Mouse (Mus musculus): ENCODE results near the gene Csk.

Gene Csk

DNA sequence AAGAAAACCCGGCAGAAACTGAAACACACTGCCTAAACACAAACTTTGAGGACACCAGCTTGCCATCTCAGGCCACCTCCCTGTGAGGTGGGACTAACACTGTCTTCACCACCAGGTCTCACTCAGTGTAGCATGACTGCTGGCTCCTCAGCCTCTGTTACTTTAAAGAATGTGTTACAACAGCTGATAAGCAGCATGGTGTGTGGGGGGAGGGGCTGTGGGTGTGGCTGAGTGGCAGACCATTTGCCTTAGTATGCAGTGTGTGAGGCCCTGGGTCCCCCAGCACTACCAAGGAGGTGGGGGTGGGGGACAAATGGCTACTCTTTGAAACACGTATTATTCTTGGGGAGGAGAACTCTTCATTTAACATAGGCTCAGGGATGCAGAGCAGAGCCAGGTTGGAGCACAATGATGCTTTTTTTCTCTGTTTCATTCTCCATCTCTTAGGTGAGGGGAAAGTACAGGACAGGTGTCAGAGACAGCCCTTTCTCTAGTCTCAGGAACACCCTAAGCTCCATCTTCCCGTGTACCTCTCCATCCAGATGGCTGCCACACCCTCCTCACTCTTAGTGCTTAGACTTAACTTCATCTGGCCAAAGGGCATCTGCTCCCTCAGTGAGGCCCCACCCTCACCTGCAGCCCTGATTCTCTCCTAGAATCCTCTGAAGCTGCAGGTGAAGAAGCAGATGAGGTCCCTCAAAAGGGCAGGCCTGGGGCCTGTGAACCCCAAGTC is 52.6 kb downstream of the Csk start:
- no peak for DNase-seq (ENCODE audit: low spot score)

GRCm38 (mm10) chr9:57598851-57599563 is 54.4 kb downstream of the Csk start:
- DNase-seq (ENCODE audit: low spot score), result no peak

DNA sequence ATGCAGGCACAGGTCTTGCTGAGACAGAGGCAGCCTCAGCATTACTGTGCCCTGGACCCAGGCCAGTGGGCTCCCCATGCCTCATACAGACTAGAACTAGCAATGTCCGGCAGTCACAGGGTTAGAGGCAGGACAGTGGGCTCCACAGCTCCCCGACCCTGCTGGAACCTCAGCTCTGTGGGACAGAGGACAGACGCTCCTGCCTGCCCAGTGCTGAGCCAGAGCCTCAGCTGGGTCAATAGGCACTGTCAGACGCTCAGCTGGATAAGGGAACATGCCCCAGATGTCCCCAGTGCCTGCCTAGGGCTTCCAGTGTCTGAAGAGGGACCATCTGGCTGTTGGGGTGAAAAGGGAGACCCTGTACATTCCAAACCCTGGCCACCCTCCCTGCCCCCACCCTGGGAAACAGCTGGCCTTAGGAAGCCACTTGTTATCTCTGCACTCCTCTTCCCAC is 55.5 kb downstream of the Csk start:
- no peak for DNase-seq (ENCODE audit: low spot score)

- no peak for DNase-seq (ENCODE audit: low spot score)
Observed at GRCm38 (mm10) chr9:57597265-57597664, 56.2 kb downstream of the Csk start.

DNA sequence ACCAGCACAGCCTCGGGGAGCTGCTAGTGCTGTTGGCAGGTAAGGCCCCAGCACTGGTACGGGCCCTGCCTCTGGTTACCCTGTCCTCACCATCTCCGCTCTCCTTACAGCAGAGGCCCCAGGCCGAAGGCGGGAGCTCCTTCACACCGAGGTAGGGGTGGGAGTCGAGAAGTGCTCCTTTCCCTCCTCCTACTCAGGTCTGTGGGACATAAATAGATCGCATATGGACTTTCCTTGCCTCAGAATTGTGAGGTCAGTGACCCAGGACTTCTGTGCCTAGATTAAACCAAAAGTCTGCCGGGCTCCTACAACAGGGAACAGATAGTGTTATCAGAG is 59.3 kb downstream of the Csk start:
- DNase-seq (ENCODE audit: low spot score), result no peak

DNA sequence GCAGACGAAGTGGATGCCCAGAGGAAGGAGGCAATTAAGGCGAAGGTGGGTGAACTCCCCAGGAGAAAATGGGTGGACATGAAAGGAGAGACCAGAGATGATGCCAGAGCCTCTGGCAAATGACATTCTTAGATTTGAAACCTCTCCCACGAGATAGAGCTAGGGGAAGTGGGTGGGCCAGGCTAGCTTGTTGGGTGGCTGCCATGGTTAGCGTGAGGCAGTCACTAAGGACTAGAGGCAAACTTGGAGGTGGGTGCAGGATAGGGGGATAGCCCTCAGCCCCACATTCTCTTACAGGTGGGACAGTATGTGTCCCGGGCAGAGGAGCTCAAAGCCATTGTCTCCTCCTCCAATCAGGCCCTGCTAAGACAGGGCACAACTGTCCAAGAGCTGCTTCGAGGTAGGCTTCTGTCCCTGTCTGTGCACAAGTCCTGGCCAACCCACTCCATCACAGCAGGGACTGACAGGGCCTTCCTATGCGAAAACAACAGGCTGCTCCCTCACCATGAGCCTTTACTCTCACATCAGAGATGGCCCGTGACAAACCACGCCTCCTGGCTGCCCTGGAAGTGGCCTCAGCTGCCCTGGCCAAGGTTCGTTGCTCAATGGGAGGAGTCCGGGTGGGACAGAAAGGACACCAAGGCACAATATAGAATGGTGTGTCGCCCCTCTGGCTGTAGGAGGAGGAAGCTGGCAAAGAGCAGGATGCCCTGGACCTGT is 59.8 kb downstream of the Csk start:
- DNase-seq (ENCODE audit: low spot score), result no peak

GRCm38 (mm10) chr9:57590726-57591125 is 62.7 kb downstream of the Csk start:
- no peak for DNase-seq (ENCODE audit: low spot score)

DNA sequence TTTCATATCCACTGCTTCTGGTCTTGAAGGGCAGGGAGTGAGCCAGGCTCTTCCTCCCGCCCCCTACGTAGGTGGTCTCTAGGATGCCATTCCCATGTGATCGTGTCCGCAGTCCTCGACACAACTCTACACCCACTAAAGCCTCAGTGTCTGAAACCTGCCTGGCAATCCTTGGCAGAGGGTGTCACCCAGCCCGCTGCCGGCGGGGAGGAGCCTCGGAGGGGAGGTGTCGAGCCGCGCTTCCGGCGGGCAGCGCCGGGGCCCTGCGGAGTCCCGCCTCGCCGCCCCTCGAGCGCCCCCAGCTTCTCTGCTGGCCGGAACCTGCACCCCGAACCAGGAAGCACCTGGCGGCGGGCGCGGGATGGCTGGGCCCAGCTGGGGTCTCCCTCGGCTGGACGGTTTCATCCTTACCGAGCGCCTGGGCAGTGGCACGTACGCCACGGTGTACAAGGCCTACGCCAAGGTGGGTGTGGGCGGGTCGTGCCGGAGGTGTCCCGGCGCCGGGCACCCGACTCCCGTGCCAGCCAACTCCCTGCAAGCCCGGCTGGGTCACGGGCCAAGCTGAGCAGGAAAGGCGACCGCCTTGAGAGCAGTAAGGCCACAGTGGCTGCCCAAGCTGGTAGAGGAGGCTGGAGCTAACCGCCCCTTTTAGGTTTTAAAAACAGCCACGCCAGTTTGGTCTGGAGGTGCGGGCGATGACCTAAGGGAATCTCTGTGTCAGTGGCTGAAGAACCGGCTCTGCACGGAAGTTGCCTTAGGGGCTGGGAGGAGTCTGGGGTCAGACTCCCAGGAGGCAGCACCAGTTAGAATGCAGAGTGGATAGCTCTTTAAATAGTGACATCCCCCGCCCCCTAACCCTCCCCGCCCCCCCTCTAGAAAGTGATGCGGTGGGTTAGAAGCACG is 64.0 kb downstream of the Csk start, which contains the start of gene Ulk3:
Ulk3 (plus strand) TSS at position 229 of the 903 bp plus-strand sequence.
- peak; percentile 77 for DNase-seq (ENCODE audit: low spot score)

DNA sequence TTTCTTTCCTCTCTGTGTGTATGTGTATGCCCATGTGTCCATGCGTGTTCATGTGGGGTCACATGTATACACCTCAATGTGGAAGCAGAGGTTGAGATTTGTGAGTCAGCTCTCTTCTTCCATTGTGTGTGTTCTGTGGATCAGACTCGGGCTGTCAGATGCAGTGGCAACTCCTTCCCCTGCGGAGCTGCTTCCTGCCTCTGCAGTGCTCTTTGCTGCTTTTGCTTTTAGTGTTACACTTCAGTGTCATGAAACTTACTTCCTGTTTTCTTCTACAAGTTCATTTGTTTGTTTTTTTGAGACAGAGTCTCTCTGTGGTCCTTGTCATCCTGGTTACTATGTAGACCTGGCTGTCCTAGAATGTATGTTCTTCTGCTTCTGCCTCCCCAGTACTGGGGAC is 68.4 kb downstream of the Csk start:
- DNase-seq (ENCODE audit: low spot score), result peak; percentile 31

DNA sequence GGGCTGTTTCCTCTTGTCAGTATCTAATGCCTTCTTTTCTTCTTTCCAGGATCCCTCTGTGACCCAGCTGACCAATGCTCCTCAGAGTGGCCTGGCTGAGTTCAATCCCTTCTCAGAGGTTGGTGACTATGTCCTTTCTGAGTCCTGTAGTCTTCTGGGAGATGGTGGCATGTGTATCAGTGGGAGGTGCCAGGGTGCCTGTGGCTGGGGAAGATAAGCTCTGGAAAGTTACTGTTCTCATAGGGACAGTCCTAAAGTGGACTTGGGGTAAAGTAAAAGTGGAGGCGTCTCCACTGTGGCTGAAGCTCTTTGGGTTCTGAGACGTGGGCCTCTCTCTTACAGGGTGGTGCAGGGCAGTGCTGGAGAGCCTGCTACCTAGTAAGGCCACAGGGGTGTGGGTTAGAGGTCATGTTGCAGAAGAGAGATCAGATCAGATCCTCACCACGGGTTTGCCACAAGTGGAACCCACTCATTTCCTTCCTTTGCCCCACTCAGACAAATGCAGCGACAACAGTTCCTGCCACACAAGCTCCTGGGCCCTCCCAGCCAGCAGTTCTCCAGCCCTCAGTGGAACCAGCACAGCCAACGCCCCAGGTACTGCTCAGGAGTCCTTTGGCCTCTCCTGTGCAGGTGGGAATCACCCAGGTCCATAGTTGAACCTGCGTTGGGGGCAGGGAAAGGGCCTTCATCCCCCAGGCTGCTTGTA is 76.1 kb downstream of the Csk start:
- DNase-seq (ENCODE audit: low spot score), result no peak
